Mouse (Mus musculus) spleen, adult 2 months (tissue): ENCODE measurements at regions not wholly inside any gene's neighbourhood (a gene's known extent, or its start where the extent isn't known, plus 50 kb on each side); places are given as distances from the start of the nearest gene placed in this dataset.

Experiments
- DNase-seq, 2 experiments: peaks; one replicate each; pipeline versions ENCODE4 v3.0.0 to v3.0.0-alpha.2; 2012 to 2021; ENCODE audit warnings: low spot score in 2 of 2, low read depth in 1 of 2
- H3K27ac ChIP-seq: fragments of 200-500 bp; 2 replicates; pipeline ENCODE4 v1.5.1; 2012; ENCODE audit warnings: low read length, inconsistent platforms; ENCODE audit not compliant: insufficient read depth
- H3K27me3 ChIP-seq: fragments of 200-500 bp; 2 replicates; pipeline ENCODE4 v1.6.1; 2012; ENCODE audit warnings: mild to moderate bottlenecking, moderate library complexity, low read length, inconsistent platforms; ENCODE audit not compliant: control insufficient read depth, insufficient read depth
- H3K36me3 ChIP-seq: fragments of 200-500 bp; 2 replicates; pipeline ENCODE4 v1.6.1; 2012; ENCODE audit warnings: mild to moderate bottlenecking, low read length, inconsistent platforms; ENCODE audit not compliant: control insufficient read depth, insufficient read depth
- H3K4me1 ChIP-seq: fragments of 200-500 bp; 2 replicates; pipeline ENCODE4 v1.6.1; 2011; ENCODE audit warnings: inconsistent platforms; ENCODE audit not compliant: control insufficient read depth, insufficient read depth, insufficient read length
- H3K4me3 ChIP-seq: fragments of 200-500 bp; 2 replicates; pipeline ENCODE4 v1.5.1; 2011; ENCODE audit warnings: mild to moderate bottlenecking, inconsistent platforms; ENCODE audit not compliant: insufficient read depth, insufficient read length; ENCODE audit errors: extremely low read depth
- CTCF ChIP-seq: fragments of 200-500 bp; IDR thresholded peaks from 2 replicates; pipeline ENCODE4 v1.5.1; 2011; ENCODE audit warnings: mild to moderate bottlenecking, inconsistent platforms; ENCODE audit not compliant: insufficient read depth, insufficient read length, insufficient replicate concordance; ENCODE audit errors: extremely low read depth
- POLR2A ChIP-seq: fragments of 200-500 bp; IDR thresholded peaks from 2 replicates; pipeline ENCODE4 v1.6.1; 2011; ENCODE audit warnings: low read depth, low read length, inconsistent platforms
- WGBS: fragments of 180-500 bp; shearing (Covaris S2); methylation state at CpG from one replicate; pipeline ENCODE4 v1.1.7; 2018; 5-methylcytosine and 5-hydroxymethylcytosine counted together

DNA sequence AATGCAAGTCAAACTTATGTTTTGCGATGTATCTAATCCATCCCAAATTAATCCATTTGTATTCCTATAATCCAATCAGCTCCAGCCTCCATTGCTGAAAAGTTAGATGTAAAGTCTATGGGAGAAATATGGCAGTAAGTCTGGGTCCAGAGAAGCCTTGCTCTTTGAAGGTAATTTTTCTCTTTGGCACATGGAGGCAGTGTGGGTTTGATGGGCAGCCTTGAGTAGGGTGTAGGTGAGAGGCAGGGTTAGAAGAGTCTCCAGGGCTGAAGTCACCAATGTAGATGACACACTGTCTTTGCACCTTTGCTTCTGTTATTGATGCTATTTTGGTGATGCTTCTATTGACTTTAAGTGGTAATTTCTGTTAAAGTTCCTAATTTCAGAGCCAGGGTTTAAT is 370.8 kb downstream of the Bcl11a start:
- H3K4me3 ChIP-seq = no peak overlapping the region
- DNase-seq = no peak
- peaks cover 3% of the 10 kb centered on the region; the same call in 1 of the 2 replicates for H3K4me1 ChIP-seq
- H3K36me3 ChIP-seq = no peaks in the 10 kb centered on the region
- TF ChIP-seq POLR2A (no peak), CTCF (no peak)
- no peak overlapping the region for H3K27ac ChIP-seq
- H3K27me3 ChIP-seq = no peaks in the 10 kb centered on the region
- WGBS = 98% methylated on average over 1 of the region's 1 CpGs

- H3K4me3 ChIP-seq = no peak overlapping the region
- WGBS = 89% methylated on average over 7 of the region's 7 CpGs
- peaks cover 3% of the 10 kb centered on the region; the same call in 1 of the 2 replicates for H3K4me1 ChIP-seq
- H3K27me3 ChIP-seq = no peaks in the 10 kb centered on the region
- no peak for DNase-seq
- no peak for TF ChIP-seq POLR2A
- TF ChIP-seq CTCF = no peak
- no peak overlapping the region for H3K27ac ChIP-seq
- H3K36me3 ChIP-seq = no peaks in the 10 kb centered on the region
Observed at GRCm38 (mm10) chr11:24452267-24452666, 374.4 kb downstream of the Bcl11a start.

GRCm38 (mm10) chr11:24464642-24465041 is 386.8 kb downstream of the Bcl11a start:
- no peaks in the 10 kb centered on the region for H3K36me3 ChIP-seq
- no peaks in the 10 kb centered on the region for H3K27me3 ChIP-seq
- H3K4me1 ChIP-seq = no peaks in the 10 kb centered on the region
- 16% methylated on average over 4 of the region's 4 CpGs for WGBS
- no peak overlapping the region for H3K4me3 ChIP-seq
- H3K27ac ChIP-seq = no peak overlapping the region
- TF ChIP-seq POLR2A (no peak), CTCF (no peak)
- no peak for DNase-seq

DNA sequence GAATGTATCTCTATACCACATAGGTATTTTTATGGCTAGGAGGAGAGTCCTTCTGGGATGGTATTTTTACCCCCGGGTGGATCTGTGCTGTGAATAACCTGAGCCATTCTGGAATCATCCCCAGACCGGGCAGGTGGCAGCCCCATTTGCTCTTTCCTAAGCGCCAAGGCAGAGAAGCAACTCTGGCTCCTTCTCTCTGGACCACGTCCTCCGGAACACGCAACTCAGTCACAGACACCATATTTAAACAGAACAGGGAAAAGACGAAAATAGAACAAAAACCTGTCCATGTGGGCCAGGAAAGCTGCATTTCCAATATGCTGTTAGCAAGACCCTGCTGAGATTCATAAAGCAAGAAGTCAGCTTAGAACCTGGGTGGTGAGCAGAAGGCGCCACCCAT is 389.6 kb downstream of the Bcl11a start:
- no peak for DNase-seq
- no peaks in the 10 kb centered on the region for H3K36me3 ChIP-seq
- no peak overlapping the region for H3K27ac ChIP-seq
- TF ChIP-seq POLR2A (no peak), CTCF (no peak)
- H3K27me3 ChIP-seq = no peaks in the 10 kb centered on the region
- H3K4me1 ChIP-seq = no peaks in the 10 kb centered on the region
- H3K4me3 ChIP-seq = no peak overlapping the region
- 94% methylated on average over 8 of the region's 8 CpGs for WGBS

DNA sequence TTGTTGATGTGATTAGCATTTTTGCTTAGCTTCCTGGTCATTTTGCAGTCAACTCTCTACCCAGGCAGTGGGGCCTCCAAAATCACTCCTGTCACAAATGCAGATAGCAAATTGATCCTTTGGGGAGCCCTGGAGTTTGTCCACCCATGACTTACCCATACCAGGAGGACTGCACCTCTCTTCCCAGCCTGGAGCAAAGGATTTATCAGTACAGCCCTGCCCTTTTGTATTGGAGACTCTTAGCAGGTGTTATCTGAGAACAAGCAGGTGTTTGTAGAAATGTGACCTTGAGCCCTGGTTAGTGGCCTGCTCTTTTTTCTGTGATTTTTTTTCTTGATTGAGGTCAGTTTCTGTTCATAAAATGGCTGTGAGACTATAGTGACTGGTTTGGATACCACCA is 392.6 kb downstream of the Bcl11a start:
- TF ChIP-seq CTCF (no peak), POLR2A (no peak)
- no peak overlapping the region for H3K27ac ChIP-seq
- no peak for DNase-seq

DNA sequence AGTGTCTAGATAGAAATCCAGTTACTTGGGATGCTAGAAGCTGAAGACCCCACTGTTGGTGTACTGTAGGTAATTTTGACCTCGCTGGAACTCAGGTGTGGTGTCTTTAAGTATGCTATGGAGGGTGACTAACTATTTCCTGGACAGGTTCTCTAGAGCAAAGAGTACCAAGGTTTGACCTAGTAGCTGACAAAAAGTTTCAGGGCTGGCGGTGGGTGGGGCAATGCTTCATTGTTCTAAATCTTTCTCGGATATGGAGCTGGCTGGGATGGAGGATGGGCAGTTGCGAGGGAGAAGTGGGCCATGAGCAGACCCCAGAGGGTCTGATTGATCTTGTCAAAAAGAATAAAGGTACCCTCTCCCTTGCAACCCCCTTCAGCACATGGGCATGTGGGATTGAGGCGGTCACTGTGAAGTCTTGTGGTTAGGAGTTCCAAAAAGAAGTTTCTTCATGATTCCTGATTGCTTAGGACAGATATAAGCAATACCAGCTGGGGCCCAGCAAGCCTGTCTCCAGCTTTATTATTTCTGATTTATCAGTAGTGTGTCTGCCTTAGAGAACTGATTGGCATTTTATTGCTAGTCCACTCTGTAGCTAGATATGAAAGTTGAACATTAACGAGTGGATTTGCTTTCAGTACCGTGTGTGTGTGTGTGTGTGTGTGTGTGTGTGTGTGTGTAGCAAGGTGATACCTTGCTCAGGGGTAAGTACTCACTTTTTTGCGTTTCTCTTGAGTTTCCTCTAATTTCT is 394.9 kb downstream of the Bcl11a start:
- DNase-seq = no peak
- Histone ChIP-seq H3K36me3 (no peaks in the 10 kb centered on the region), H3K27me3 (no peaks in the 10 kb centered on the region), H3K27ac (no peak overlapping the region), H3K4me3 (no peak overlapping the region), H3K4me1 (no peaks in the 10 kb centered on the region)
- TF ChIP-seq CTCF (no peak), POLR2A (no peak)
- 85% methylated on average over 8 of the region's 8 CpGs for WGBS

More for the DNA sequence above, 392.6 kb downstream of the Bcl11a start:
- Histone ChIP-seq H3K36me3 (no peaks in the 10 kb centered on the region), H3K27me3 (no peaks in the 10 kb centered on the region), H3K4me3 (no peak overlapping the region), H3K4me1 (no peaks in the 10 kb centered on the region)

- Histone ChIP-seq H3K4me1 (no peaks in the 10 kb centered on the region), H3K27me3 (no peaks in the 10 kb centered on the region), H3K27ac (no peak overlapping the region), H3K36me3 (no peaks in the 10 kb centered on the region), H3K4me3 (no peak overlapping the region)
- TF ChIP-seq POLR2A (no peak), CTCF (no peak)
- DNase-seq = no peak
- WGBS = 79% methylated on average over 7 of the region's 7 CpGs
Observed at GRCm38 (mm10) chr11:24473368-24474010, 395.6 kb downstream of the Bcl11a start.
